Mouse (Mus musculus): ENCODE measurements around the gene Slc10a3. TPM values are rescaled to one million over a fixed set of nuclear protein-coding genes. Genes with fewer than 3 reads are reported as not detected.

Gene Slc10a3
- total RNA-seq, 2 experiments from 2014 or later = 2.7 to 3.4 TPM

Other genes starting within 250 kb of the Slc10a3 start
- gene Opn1mw, start 245.9 kb downstream of the Slc10a3 start, total RNA-seq (2021) = under 1 TPM; 0.60 to 0.70 TPM
- 10 to 100 TPM; 89.6 to 94.8 TPM for gene Mecp2, start 238.0 kb downstream of the Slc10a3 start, total RNA-seq (2021)
- not detected for gene Tex28, start 205.5 kb downstream of the Slc10a3 start, total RNA-seq (2021)
- gene Tktl1, start 196.1 kb downstream of the Slc10a3 start, total RNA-seq (2021) = not detected
- gene Flna, start 123.5 kb downstream of the Slc10a3 start, total RNA-seq (2021) = 10 to 100 TPM; 44.0 to 49.5 TPM
- 10 to 100 TPM; 35.3 to 39.6 TPM for gene Emd, start 118.7 kb downstream of the Slc10a3 start, total RNA-seq (2021)
- gene Rpl10, start 102.5 kb downstream of the Slc10a3 start, total RNA-seq (2021) = 100 to 1,000 TPM; 188 to 216 TPM
- gene Taz, start 91.4 kb downstream of the Slc10a3 start, total RNA-seq (2021) = 10 to 100 TPM; 60.4 to 62.5 TPM
- gene Dnase1l1, start 91.0 kb downstream of the Slc10a3 start, total RNA-seq (2021) = 1 to 10 TPM; 3.0 to 3.3 TPM
- 100 to 1,000 TPM; 353 to 362 TPM for gene Atp6ap1, start 76.3 kb downstream of the Slc10a3 start, total RNA-seq (2021)
- 100 to 1,000 TPM; 611 to 641 TPM for gene Gdi1, start 68.4 kb downstream of the Slc10a3 start, total RNA-seq (2021)
- gene Fam50a, start 60.3 kb downstream of the Slc10a3 start, total RNA-seq (2021) = 10 to 100 TPM; 26.5 to 26.8 TPM
- 10 to 100 TPM; 22.7 to 24.6 TPM for gene Plxna3, start 44.3 kb downstream of the Slc10a3 start, total RNA-seq (2021)
- gene Lage3, start 19.7 kb downstream of the Slc10a3 start, total RNA-seq (2021) = 10 to 100 TPM; 20.5 to 23.9 TPM
- gene Ubl4a, start 131 bp downstream of the Slc10a3 start, total RNA-seq (2021) = 10 to 100 TPM; 68.3 to 71.6 TPM
- gene Fam3a, start 19.9 kb upstream of the Slc10a3 start, total RNA-seq (2021) = 10 to 100 TPM; 18.2 to 19.7 TPM
- 10 to 100 TPM; 41.3 to 45.7 TPM for gene Ikbkg, start 19.9 kb upstream of the Slc10a3 start, total RNA-seq (2021)
- 10 to 100 TPM; 28.3 to 37.7 TPM for gene G6pdx, start 55.8 kb upstream of the Slc10a3 start, total RNA-seq (2021)
- not detected for gene Gm6880, start 108.0 kb upstream of the Slc10a3 start, total RNA-seq (2021)
- not detected for gene Olfr1326-ps1, start 201.5 kb upstream of the Slc10a3 start, total RNA-seq (2021)
- gene Olfr1325, start 219.3 kb upstream of the Slc10a3 start, total RNA-seq (2021) = not detected

Data from left cerebral cortex, adult 18-20 months (tissue).